Mouse (Mus musculus) liver, embryonic 14.5 days (tissue): ENCODE data around the gene Rbsn. TPM values are rescaled to one million over a fixed set of nuclear protein-coding genes. Genes with fewer than 3 reads are reported as not detected.

Experiments used
- ATAC-seq: fragments of 200-750 bp; cut with Nextera tagmentation; 2 replicates; pipeline ENCODE4 v1.8.0; 2017; ENCODE audit warnings: moderate number of reproducible peaks, mild to moderate bottlenecking, moderate library complexity; ENCODE audit not compliant: insufficient read depth
- DNase-seq, 3 experiments: peaks; one replicate each; pipeline ENCODE4 v3.0.0-alpha.2; 2012 to 2013; ENCODE audit warnings: low read depth in 3 of 3, low spot score in 3 of 3
- H3K27ac ChIP-seq: fragments of 300-500 bp; sonication (generic); 2 replicates; pipeline ENCODE4 v1.5.1; 2014; ENCODE audit warnings: moderate library complexity, mild to moderate bottlenecking, control low read depth, inconsistent platforms
- H3K27me3 ChIP-seq: fragments of 300-500 bp; sonication (generic); 2 replicates; pipeline ENCODE4 v1.6.1; 2014; ENCODE audit warnings: mild to moderate bottlenecking, low read length, moderate library complexity; ENCODE audit not compliant: control insufficient read depth, insufficient read depth
- H3K36me3 ChIP-seq: fragments of 300-500 bp; sonication (generic); replicated peaks from 2 replicates; pipeline ENCODE4 v1.6.1; 2014; ENCODE audit warnings: low read depth; ENCODE audit not compliant: control insufficient read depth, insufficient read depth
- H3K4me1 ChIP-seq, 2 experiments: fragments of 200-500 bp in 1 of 2; fragments of 300-500 bp in 1 of 2; sonication (generic) in 1 of 2; replicated peaks; 2 replicates each; pipeline ENCODE4 v1.6.1; 2012 to 2014; ENCODE audit warnings: antibody characterized with exemption in 1 of 2, inconsistent platforms in 1 of 2, low read length in 1 of 2; ENCODE audit not compliant: control insufficient read depth in 2 of 2, insufficient read depth in 2 of 2
- H3K4me2 ChIP-seq: fragments of 300-500 bp; sonication (generic); 2 replicates; pipeline ENCODE4 v1.6.1; 2014; ENCODE audit warnings: low read depth, mild to moderate bottlenecking, control low read depth, moderate library complexity
- H3K4me3 ChIP-seq, 2 experiments: fragments of 200-500 bp in 1 of 2; fragments of 300-500 bp in 1 of 2; sonication (generic) in 1 of 2; 2 replicates each; pipeline ENCODE4 v1.5.1; 2012 to 2014; ENCODE audit warnings: low read depth in 2 of 2, low read length in 2 of 2, mild to moderate bottlenecking in 2 of 2, control low read depth in 1 of 2, inconsistent platforms in 1 of 2, moderate library complexity in 1 of 2; ENCODE audit not compliant: insufficient read depth in 1 of 2
- H3K9ac ChIP-seq: fragments of 300-500 bp; sonication (generic); replicated peaks from 2 replicates; pipeline ENCODE4 v1.6.1; 2014; ENCODE audit warnings: mild to moderate bottlenecking, control low read depth, moderate library complexity
- H3K9me3 ChIP-seq: fragments of 300-500 bp; sonication (generic); 2 replicates; pipeline ENCODE4 v1.6.1; 2016; ENCODE audit warnings: low read length, mixed read lengths; ENCODE audit not compliant: control insufficient read depth
- CTCF ChIP-seq: IDR thresholded peaks from 2 replicates; pipeline ENCODE4 v1.5.1; 2016; ENCODE audit warnings: antibody characterized with exemption, low read depth, control low read depth
- EP300 ChIP-seq: IDR thresholded peaks from 2 replicates; pipeline ENCODE4 v1.6.1; 2016; ENCODE audit warnings: antibody characterized with exemption, low read depth
- WGBS: fragments of 180-500 bp; shearing (Covaris S2); extraction: QIAGEN DNeasy Blood & Tissue Kit; methylation state at CpG from one replicate; pipeline ENCODE4 v1.1.7; 2014; ENCODE audit not compliant: insufficient replicate concordance; 5-methylcytosine and 5-hydroxymethylcytosine counted together
- polyA plus RNA-seq, 2 experiments: library from polyadenylated mRNA; depleted of rRNA in 1 of 2; stranded (reverse) in 1 of 2; unstranded in 1 of 2; fragments of >200 nt; fragmentation: Nextera tagmentation in 1 of 2; extraction: Ambion mirVana in 1 of 2; gene quantifications; 2 replicates each; pipeline versions ENCODE4 v1.2.1 to v1.2.3; 2012 to 2014

The Rbsn gene
- polyA plus RNA-seq, 2 experiments = 3.8 to 5.3 TPM

GRCm38 (mm10) chr6:92183621-92184131 lies 31.0 kb downstream of the Rbsn start, which contains the start of gene Mrps25:
Gene Mrps25 (minus strand): TSS chr6:92184033.
- H3K36me3 ChIP-seq = peaks cover 4% of the 10 kb centered on the region

GRCm38 (mm10) chr6:92176450-92176849 lies 38.3 kb downstream of the Rbsn start:
- TF ChIP-seq EP300 (no peak), CTCF (no peak)
- no peaks in the 10 kb centered on the region for H3K27me3 ChIP-seq
- peaks cover 26% of the 10 kb centered on the region for H3K36me3 ChIP-seq
- WGBS = 76% methylated on average over 1 of the region's 1 CpGs
- ATAC-seq = no peak
- no peak overlapping the region for H3K4me2 ChIP-seq
- H3K27ac ChIP-seq = no peak overlapping the region
- DNase-seq = no peak
- no peak overlapping the region for H3K4me3 ChIP-seq
- H3K9ac ChIP-seq = no peak overlapping the region
- no peaks in the 10 kb centered on the region for H3K4me1 ChIP-seq
- no peaks in the 10 kb centered on the region for H3K9me3 ChIP-seq

More at GRCm38 (mm10) chr6:92183621-92184131, 31.0 kb downstream of the Rbsn start, which contains the start of gene Mrps25:
- ATAC-seq = peak; percentile 89
- Histone ChIP-seq H3K9ac (peak within 1 kb of the TSS; percentile 78), H3K27ac (no peak within 1 kb of the TSS; the same call in 1 of the 2 replicates), H3K9me3 (no peaks in the 10 kb centered on the region), H3K4me1 (peaks cover 7 to 8% of the 10 kb centered on the region in 2 experiments), H3K27me3 (no peaks in the 10 kb centered on the region), H3K4me2 (peak within 1 kb of the TSS; percentile 85), H3K4me3 (peak within 1 kb of the TSS; percentile 72 to 89)
- WGBS = under 1% methylated on average over 42 of the region's 42 CpGs
- TF ChIP-seq EP300 (no peak), CTCF (no peak)
- DNase-seq = peak; percentile 46 to 51 (median 46)

GRCm38 (mm10) chr6:92162724-92163123 lies 52.0 kb downstream of the Rbsn start:
- no peak overlapping the region for H3K4me2 ChIP-seq
- H3K9me3 ChIP-seq = no peaks in the 10 kb centered on the region
- H3K4me3 ChIP-seq = no peak overlapping the region
- no peaks in the 10 kb centered on the region for H3K27me3 ChIP-seq
- WGBS = 78% methylated on average over 1 of the region's 1 CpGs
- no peak overlapping the region for H3K9ac ChIP-seq
- no peaks in the 10 kb centered on the region for H3K4me1 ChIP-seq
- no peak for DNase-seq
- peaks cover 70% of the 10 kb centered on the region for H3K36me3 ChIP-seq
- H3K27ac ChIP-seq = no peak overlapping the region
- TF ChIP-seq EP300 (no peak), CTCF (no peak)
- no peak for ATAC-seq

GRCm38 (mm10) chr6:92158801-92159200 lies 55.9 kb downstream of the Rbsn start:
- H3K9ac ChIP-seq = no peak overlapping the region
- no peaks in the 10 kb centered on the region for H3K27me3 ChIP-seq
- H3K36me3 ChIP-seq = peaks cover 72% of the 10 kb centered on the region
- TF ChIP-seq CTCF (no peak), EP300 (no peak)
- WGBS = 81% methylated on average over 3 of the region's 3 CpGs
- no peaks in the 10 kb centered on the region for H3K4me1 ChIP-seq
- ATAC-seq (no peak), DNase-seq (no peak)
- H3K9me3 ChIP-seq = no peaks in the 10 kb centered on the region
- no peak overlapping the region for H3K4me2 ChIP-seq
- no peak overlapping the region for H3K27ac ChIP-seq
- H3K4me3 ChIP-seq = no peak overlapping the region

GRCm38 (mm10) chr6:92153774-92154173 lies 61.0 kb downstream of the Rbsn start:
- H3K36me3 ChIP-seq = peaks cover 39% of the 10 kb centered on the region
- TF ChIP-seq EP300 = no peak
- no peak for TF ChIP-seq CTCF
- no peak for ATAC-seq

More at GRCm38 (mm10) chr6:92153774-92154173, 61.0 kb downstream of the Rbsn start:
- Histone ChIP-seq H3K4me3 (no peak overlapping the region), H3K27me3 (no peaks in the 10 kb centered on the region), H3K9ac (no peak overlapping the region), H3K9me3 (no peaks in the 10 kb centered on the region), H3K4me1 (no peaks in the 10 kb centered on the region), H3K4me2 (no peak overlapping the region), H3K27ac (no peak overlapping the region)
- DNase-seq = no peak
- WGBS = 76% methylated on average over 1 of the region's 1 CpGs
